Mouse (Mus musculus): ENCODE data around the gene Frmd6. TPM values are rescaled to one million over a fixed set of nuclear protein-coding genes. Genes with fewer than 3 reads are reported as not detected.

Gene Frmd6
- polyA plus RNA-seq, 1 experiment from 2014 or later, result 16.8 TPM

DNA sequence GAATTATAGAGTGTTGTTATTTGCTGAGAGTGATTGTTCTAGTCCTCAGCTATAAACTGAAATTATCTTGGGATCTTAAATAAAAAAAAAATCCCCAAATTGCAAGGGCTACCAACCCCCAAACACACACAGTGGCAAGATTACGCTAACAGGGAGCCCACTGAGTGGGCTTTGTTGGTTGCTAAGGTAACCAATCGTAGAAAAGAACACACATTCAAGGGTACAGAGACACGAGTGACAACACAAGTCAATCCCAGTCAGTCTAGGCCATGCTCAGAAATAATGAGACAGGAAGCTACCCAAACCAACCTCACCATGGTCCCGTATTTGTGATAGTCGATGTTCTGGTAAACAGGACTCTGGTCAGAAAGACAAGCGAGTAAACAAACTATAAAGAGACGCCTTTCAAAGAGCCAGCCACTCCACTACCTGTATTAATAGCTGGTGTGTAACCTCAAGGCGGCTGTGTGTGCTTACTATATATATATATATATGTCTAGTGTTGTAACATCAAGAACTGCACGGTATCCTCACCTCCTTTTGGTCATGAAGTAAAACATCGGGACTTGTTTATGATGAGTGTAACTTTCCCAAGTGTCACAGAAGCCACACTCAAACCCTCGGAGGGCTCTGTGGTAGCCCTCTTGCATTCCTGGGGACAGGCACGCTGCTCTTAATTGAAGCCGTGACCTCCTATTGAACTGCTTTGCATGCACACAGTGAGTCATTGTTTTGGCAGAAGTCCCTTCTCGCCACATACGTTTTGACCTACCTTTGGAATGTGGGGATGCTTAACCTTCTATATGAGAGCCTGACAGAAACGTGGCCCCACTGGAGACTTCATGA lies 30.5 kb upstream of the Frmd6 start:
- Histone ChIP-seq H3K4me3 (no peak overlapping the region), H3K9me3 (no peaks in the 10 kb centered on the region), H3K36me3 (no peaks in the 10 kb centered on the region), H3K27ac (no peak overlapping the region), H3K4me1 (replicated peaks) (peaks cover 24% of the 10 kb centered on the region), H3K27me3 (ENCODE audit: insufficient read depth, poor library complexity, severe bottlenecking) (no peaks in the 10 kb centered on the region)
- 43% methylated on average over 16 of the region's 16 CpGs for WGBS
- peak; percentile 32 for DNase-seq (ENCODE audit: low spot score)

DNA sequence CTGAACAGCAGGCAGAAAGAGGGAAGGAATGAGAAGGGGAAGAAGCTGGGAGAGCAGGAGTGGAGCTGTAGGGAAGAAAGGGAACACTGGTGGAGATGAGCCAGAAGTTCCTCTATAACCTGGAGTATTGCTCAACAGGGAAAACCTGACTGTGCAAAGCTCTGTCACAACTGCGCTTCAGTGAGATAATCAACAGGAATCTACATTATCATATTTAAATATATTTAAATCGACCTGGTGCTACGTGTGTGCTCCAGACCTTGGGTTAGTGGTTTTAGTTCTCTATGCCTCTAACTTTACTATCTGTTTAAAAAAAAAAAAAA lies 30.0 kb upstream of the Frmd6 start:
- Histone ChIP-seq H3K4me3 (no peak overlapping the region), H3K27ac (no peak overlapping the region), H3K36me3 (no peaks in the 10 kb centered on the region), H3K4me1 (replicated peaks) (peaks cover 24% of the 10 kb centered on the region), H3K9me3 (no peaks in the 10 kb centered on the region), H3K27me3 (ENCODE audit: insufficient read depth, poor library complexity, severe bottlenecking) (no peaks in the 10 kb centered on the region)
- no peak for DNase-seq (ENCODE audit: low spot score)
- WGBS, result 84% methylated on average over 3 of the region's 3 CpGs

DNA sequence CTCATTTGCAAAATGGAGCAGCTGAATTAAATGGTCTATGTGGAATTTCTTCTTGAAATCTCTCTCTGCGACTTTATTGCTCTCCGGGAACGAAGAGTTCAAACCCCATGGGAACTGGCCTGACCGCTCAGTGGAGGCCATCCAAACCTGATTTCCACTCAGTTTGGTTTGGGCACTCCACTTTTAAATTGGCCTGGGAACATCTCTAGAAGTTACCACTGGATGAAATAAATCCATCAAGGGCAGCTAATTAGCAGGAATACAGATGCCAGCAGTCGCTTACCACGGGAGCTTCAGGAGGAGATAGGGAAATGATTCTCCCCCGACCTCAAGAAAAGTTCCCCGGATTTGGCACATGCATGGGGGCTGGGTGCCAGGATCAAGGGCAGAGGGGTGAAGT lies 26.8 kb upstream of the Frmd6 start:
- no peak for DNase-seq (ENCODE audit: low spot score)
- Histone ChIP-seq H3K36me3 (no peaks in the 10 kb centered on the region), H3K4me3 (no peak overlapping the region), H3K27me3 (ENCODE audit: insufficient read depth, poor library complexity, severe bottlenecking) (no peaks in the 10 kb centered on the region), H3K4me1 (replicated peaks) (peaks cover 24% of the 10 kb centered on the region), H3K27ac (no peak overlapping the region), H3K9me3 (no peaks in the 10 kb centered on the region)
- WGBS, result 75% methylated on average over 8 of the region's 8 CpGs

DNA sequence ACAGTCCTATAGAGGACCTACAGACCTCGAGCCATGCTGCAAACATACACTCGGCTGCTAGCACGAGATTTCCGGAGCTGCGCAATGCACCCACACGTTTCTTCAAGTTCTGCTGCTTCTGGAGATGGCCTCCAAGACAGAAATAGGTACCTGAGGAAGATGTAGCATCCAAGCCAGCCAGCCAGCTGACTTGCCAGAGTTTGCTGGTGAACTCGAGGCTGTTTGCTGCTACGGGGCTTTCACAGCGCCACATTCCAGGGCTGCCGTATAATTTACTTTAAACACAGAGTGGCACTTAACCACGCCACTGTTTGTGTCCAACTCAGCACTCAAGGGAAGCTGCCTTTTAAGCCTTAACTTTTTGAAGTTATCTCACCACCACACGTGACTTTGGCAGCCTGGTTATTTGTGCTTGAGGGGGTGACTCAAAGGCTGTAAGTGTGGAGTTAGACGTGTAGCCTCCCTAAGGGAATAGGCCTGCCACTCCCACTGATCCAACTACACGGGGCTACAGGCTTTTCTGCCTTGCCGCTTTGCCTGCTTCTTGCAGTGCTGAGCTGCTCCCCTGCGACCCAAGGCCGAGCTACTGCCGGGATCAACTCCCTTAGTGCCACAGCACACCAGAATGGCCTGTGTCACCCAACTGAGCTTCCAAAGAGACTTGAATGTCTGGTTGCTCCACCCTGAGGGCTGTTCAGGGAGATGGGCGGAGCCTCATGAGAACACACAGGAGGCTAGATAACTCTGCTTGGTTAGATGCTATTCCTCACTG lies 25.9 kb upstream of the Frmd6 start:
- Histone ChIP-seq H3K4me3 (no peak overlapping the region), H3K4me1 (replicated peaks) (peaks cover 24% of the 10 kb centered on the region), H3K27me3 (ENCODE audit: insufficient read depth, poor library complexity, severe bottlenecking) (no peaks in the 10 kb centered on the region), H3K9me3 (no peaks in the 10 kb centered on the region), H3K27ac (peak overlapping the region; percentile 67; the same call in 1 of the 2 replicates), H3K36me3 (no peaks in the 10 kb centered on the region)
- no peak for DNase-seq (ENCODE audit: low spot score)
- 54% methylated on average over 19 of the region's 19 CpGs for WGBS

GRCm38 (mm10) chr12:70800086-70800485 lies 25.2 kb upstream of the Frmd6 start:
- no peak for DNase-seq (ENCODE audit: low spot score)
- 88% methylated on average over 8 of the region's 8 CpGs for WGBS
- no peak overlapping the region for H3K4me3 ChIP-seq
- H3K27me3 ChIP-seq (ENCODE audit: insufficient read depth, poor library complexity, severe bottlenecking), result no peaks in the 10 kb centered on the region
- no peaks in the 10 kb centered on the region for H3K36me3 ChIP-seq
- H3K27ac ChIP-seq, result no peak overlapping the region
- no peaks in the 10 kb centered on the region for H3K9me3 ChIP-seq
- peaks cover 21% of the 10 kb centered on the region for H3K4me1 ChIP-seq (replicated peaks)

GRCm38 (mm10) chr12:70801361-70801760 lies 24.0 kb upstream of the Frmd6 start:
- no peaks in the 10 kb centered on the region for H3K27me3 ChIP-seq (ENCODE audit: insufficient read depth, poor library complexity, severe bottlenecking)
- no peaks in the 10 kb centered on the region for H3K9me3 ChIP-seq
- WGBS, result 82% methylated on average over 8 of the region's 8 CpGs
- no peaks in the 10 kb centered on the region for H3K36me3 ChIP-seq
- no peak overlapping the region for H3K27ac ChIP-seq
- no peak overlapping the region for H3K4me3 ChIP-seq
- H3K4me1 ChIP-seq (replicated peaks), result peaks cover 18% of the 10 kb centered on the region
- DNase-seq (ENCODE audit: low spot score), result no peak

DNA sequence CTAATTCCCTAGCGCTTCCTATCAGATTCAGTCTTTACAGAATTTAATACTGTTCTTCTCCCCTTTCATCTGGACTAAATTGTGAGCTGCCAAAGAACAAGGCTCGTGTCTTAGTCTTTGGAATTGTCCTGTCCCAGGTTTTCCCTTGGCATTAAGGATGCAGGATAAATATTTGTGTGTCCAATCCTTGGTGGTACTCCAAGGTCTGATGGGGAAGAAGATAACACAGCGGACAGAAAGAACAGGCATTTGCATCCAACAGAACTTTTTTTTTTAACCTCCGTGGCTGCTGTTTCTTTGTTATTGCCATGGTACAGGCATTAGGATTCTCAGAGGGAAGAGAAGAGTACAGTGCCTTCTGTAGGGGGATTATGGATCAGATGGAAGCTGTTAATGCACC lies 21.8 kb upstream of the Frmd6 start:
- WGBS, result 81% methylated on average over 4 of the region's 4 CpGs

GRCm38 (mm10) chr12:70804989-70805388 lies 20.3 kb upstream of the Frmd6 start:
- H3K9me3 ChIP-seq, result no peaks in the 10 kb centered on the region
- no peaks in the 10 kb centered on the region for H3K36me3 ChIP-seq
- DNase-seq (ENCODE audit: low spot score), result no peak
- no peaks in the 10 kb centered on the region for H3K27me3 ChIP-seq (ENCODE audit: insufficient read depth, poor library complexity, severe bottlenecking)
- H3K4me1 ChIP-seq (replicated peaks), result 0 out of 2 replicates have a peak, but pooled peaks cover 6% of the 10 kb centered on the region
- no peak overlapping the region for H3K27ac ChIP-seq
- no peak overlapping the region for H3K4me3 ChIP-seq
- WGBS, result 75% methylated on average over 2 of the region's 2 CpGs

More for the DNA sequence above, 21.8 kb upstream of the Frmd6 start:
- no peaks in the 10 kb centered on the region for H3K27me3 ChIP-seq (ENCODE audit: insufficient read depth, poor library complexity, severe bottlenecking)
- no peak for DNase-seq (ENCODE audit: low spot score)
- H3K36me3 ChIP-seq, result no peaks in the 10 kb centered on the region
- peaks cover 18% of the 10 kb centered on the region for H3K4me1 ChIP-seq (replicated peaks)
- no peak overlapping the region for H3K27ac ChIP-seq
- H3K9me3 ChIP-seq, result no peaks in the 10 kb centered on the region
- no peak overlapping the region for H3K4me3 ChIP-seq

DNA sequence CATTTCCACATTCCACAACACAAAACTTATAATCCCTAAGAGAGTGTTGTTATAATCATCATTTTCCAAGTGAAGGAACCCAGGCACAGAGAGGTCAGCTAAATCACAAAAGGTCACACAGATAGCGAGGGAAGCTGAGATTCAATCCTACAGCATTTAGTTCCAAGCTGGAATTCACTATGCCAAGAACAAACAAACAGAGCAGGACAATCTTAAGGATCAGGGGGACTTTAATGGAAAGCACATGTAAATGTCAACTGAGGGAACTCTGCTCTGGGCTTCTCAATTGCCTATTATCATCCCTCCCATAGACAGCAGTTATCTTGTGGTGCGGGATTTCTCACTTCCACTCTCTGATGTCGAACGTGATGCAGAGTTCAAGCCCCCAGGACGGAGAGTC lies 17.8 kb upstream of the Frmd6 start:
- no peaks in the 10 kb centered on the region for H3K36me3 ChIP-seq
- H3K27me3 ChIP-seq (ENCODE audit: insufficient read depth, poor library complexity, severe bottlenecking), result no peaks in the 10 kb centered on the region
- no peak overlapping the region for H3K4me3 ChIP-seq
- WGBS, result 55% methylated on average over 5 of the region's 5 CpGs
- no peaks in the 10 kb centered on the region for H3K9me3 ChIP-seq
- H3K27ac ChIP-seq, result no peak overlapping the region
- DNase-seq (ENCODE audit: low spot score), result no peak
- 0 out of 2 replicates have a peak, but pooled peaks cover 6% of the 10 kb centered on the region for H3K4me1 ChIP-seq (replicated peaks)

DNA sequence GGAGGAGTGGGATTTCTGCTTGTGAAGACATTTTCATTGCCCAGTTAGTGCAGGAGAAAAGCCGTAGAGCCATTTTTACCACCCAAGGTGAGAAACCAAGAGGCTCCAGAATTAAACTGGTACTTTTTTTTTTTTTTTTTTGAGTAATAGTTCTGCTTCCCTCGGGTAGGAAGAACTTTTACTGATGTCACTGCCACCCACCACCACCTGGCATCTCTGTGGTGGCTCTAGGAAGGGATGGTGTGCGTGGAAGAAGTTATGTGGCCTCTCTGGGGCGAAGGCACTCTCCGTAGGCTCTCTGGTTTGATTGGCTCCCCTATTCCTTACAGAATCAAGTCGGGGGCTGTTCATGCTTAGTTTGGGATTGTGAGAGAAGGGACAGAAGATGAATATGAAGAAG lies 17.3 kb upstream of the Frmd6 start:
- Histone ChIP-seq H3K4me1 (replicated peaks) (0 out of 2 replicates have a peak, but pooled peaks cover 6% of the 10 kb centered on the region), H3K9me3 (no peaks in the 10 kb centered on the region), H3K36me3 (no peaks in the 10 kb centered on the region), H3K27ac (no peak overlapping the region), H3K4me3 (no peak overlapping the region), H3K27me3 (ENCODE audit: insufficient read depth, poor library complexity, severe bottlenecking) (no peaks in the 10 kb centered on the region)
- WGBS, result 73% methylated on average over 6 of the region's 6 CpGs
- DNase-seq (ENCODE audit: low spot score), result no peak

- whole genome bisulfite sequencing, result 87% methylated on average over 2 of the region's 2 CpGs
- no peaks in the 10 kb centered on the region for H3K27me3 ChIP-seq (ENCODE audit: insufficient read depth, poor library complexity, severe bottlenecking)
- H3K4me1 ChIP-seq (replicated peaks), result no peaks in the 10 kb centered on the region
- no peaks in the 10 kb centered on the region for H3K9me3 ChIP-seq
- no peak overlapping the region for H3K4me3 ChIP-seq
- no peak for DNase-seq (ENCODE audit: low spot score)
- no peak overlapping the region for H3K27ac ChIP-seq
- H3K36me3 ChIP-seq, result no peaks in the 10 kb centered on the region
Observed at GRCm38 (mm10) chr12:70809957-70810356, 15.4 kb upstream of the Frmd6 start.

- no peak for DNase-seq (ENCODE audit: low spot score)
- Histone ChIP-seq H3K27me3 (ENCODE audit: insufficient read depth, poor library complexity, severe bottlenecking) (no peaks in the 10 kb centered on the region), H3K27ac (no peak overlapping the region), H3K36me3 (no peaks in the 10 kb centered on the region), H3K9me3 (no peaks in the 10 kb centered on the region), H3K4me1 (replicated peaks) (peaks cover 5% of the 10 kb centered on the region; the same call in 1 of the 2 replicates), H3K4me3 (no peak overlapping the region)
- 78% methylated on average over 6 of the region's 6 CpGs for WGBS
Observed at GRCm38 (mm10) chr12:70811772-70812171, 13.5 kb upstream of the Frmd6 start.

DNA sequence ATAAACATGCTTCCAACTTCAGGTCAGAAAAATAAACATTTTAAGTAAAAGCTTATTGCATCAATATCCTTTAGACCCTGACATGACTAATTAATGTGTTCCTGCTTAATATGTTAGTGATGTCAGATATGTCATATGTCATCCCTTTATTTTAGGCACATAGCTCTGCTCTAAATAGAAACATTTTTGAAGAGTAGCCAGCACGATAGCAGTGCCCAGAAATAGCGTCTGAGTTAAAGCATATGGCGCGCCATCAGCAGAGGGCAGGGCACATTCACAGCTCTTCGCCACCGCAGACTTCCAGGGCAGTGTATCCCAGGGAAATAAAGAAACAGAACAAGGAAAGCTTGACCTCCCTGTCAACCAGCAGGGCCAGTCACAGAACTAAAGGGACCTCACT lies 13.1 kb upstream of the Frmd6 start:
- H3K4me1 ChIP-seq (replicated peaks), result peaks cover 5% of the 10 kb centered on the region; the same call in 1 of the 2 replicates
- H3K27me3 ChIP-seq (ENCODE audit: insufficient read depth, poor library complexity, severe bottlenecking), result no peaks in the 10 kb centered on the region
- no peaks in the 10 kb centered on the region for H3K9me3 ChIP-seq
- 82% methylated on average over 6 of the region's 6 CpGs for WGBS
- no peaks in the 10 kb centered on the region for H3K36me3 ChIP-seq
- no peak overlapping the region for H3K4me3 ChIP-seq
- H3K27ac ChIP-seq, result no peak overlapping the region
- DNase-seq (ENCODE audit: low spot score), result no peak

Data from hindbrain, embryonic 10.5 days (tissue).